Mouse (Mus musculus): ENCODE results near the gene Ms4a6b. TPM values are rescaled to one million over a fixed set of nuclear protein-coding genes. Genes with fewer than 3 reads are reported as not detected.
"Not testable (repeated sequence)": the region's sequence is repeated elsewhere in the genome, so short reads cannot be mapped to it uniquely, and the experiment has no call there.

Ms4a6b gene
- 38.0 and 44.1 TPM in 2 replicates for polyA plus RNA-seq (2015; fragmentation: Nextera tagmentation; extraction: Ambion mirVana)

GRCm38 (mm10) chr19:11516246-11516645, at the start of gene Ms4a6b:
Ms4a6b (plus strand) TSS chr19:11516512.
- peak; percentile 19 for DNase-seq (ENCODE audit: low spot score)

DNA sequence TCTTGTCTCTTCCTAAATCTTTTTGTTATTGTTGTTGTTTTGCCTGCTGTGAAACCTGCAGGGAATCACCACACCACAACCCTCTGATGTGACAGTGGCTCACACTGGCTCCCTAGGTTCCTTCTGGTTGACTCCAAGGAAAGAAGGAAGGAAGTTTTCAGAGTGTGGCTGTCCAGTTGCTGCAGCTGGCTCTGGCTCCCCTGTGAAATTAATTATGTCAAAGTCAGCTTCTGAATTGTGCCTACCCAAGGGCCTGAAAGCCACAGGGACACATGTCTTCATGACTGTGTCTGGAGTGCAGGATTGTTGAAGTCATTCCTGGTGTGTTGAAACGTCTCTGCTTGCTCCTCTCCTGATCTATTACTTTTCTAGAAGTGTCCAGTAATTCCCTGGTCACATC, 48.0 kb upstream of the Ms4a6b start:
- not testable (repeated sequence) for DNase-seq (ENCODE audit: low spot score)

DNA sequence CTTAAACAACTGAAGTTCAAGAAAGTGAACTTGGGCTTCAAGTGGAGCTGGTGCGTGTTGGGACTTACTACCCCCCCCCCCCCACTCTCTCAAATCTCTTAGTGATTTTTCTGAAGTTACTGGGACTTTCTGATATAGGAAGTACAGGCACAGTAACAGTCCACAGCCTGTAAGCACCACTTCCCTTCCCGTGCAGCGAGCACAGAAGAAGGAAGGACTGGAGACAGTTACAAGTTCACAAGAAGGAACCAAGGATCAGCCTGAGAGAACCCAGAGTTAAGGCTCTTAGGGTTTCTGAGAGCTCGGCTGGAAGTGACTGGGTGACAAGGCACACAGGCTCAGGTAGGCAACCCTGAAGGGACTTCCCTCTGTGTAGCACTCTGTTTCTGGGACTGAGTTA, 47.1 kb upstream of the Ms4a6b start, which contains the start of gene Ms4a6c:
Ms4a6c (plus strand) TSS at position 152 of the 400 bp plus-strand sequence.
- DNase-seq (ENCODE audit: low spot score): not testable (repeated sequence)

DNA sequence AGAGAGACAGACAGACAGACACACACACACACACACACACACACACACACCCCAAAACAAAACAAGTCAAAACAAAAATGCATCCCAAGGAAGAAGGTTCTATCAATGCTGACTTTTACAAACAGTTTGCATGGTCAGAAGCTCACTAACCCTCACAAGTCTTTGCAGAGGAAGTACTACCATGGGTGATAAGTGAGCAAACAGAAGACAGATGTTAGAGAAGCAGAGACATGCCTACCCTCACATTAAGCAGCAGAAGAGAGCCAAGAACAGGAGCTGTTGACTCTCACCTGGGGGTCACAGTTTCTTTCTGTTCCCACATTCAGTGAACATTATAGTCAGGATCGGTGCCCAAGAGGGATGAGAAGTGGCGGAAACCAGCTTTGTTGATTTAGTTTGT, 36.6 kb upstream of the Ms4a6b start:
- DNase-seq (ENCODE audit: low spot score): no peak

GRCm38 (mm10) chr19:11482684-11483083, 33.6 kb upstream of the Ms4a6b start:
- no peak for DNase-seq (ENCODE audit: low spot score)

DNA sequence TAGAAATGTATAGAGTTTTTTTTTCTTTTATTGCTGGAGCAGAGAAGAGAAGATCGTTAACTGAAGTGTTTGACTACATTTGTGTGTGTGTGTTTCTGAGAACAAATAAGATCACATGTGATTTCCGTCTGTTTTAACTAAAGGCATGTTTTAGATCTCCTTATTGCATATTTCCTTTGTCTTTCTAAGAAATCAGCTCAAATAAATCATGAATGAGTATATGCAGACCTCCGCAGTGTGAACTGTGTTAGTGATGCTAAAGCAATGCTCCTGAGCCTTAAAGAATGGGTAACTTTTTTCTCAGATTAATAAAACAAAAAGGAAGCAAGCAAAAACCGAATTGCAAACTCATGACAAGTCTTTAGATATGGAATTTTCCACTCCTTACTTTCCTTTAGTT, 32.4 kb upstream of the Ms4a6b start:
- no peak for DNase-seq (ENCODE audit: low spot score)

- DNase-seq (ENCODE audit: low spot score): peak; percentile 50
Observed at GRCm38 (mm10) chr19:11484388-11484787, 31.9 kb upstream of the Ms4a6b start.

DNA sequence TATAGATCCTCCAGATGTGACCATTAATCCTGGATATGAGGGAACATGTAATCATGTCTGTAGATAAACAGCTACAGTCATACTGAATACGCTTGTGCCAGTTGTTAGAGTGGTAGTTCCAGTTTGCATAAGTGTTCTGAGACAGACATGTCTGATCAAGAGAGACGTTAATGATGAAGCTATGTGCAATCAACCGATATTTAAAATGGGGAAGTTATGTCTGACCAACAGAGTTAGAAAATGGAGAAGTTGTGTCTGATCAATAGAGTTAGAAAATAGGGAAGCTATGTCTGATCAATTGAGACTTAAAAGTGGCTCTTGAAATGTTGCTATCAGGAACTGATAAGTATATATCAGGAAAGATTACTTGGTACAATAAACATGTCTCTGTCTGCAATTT, 31.0 kb upstream of the Ms4a6b start:
- DNase-seq (ENCODE audit: low spot score): no peak

DNA sequence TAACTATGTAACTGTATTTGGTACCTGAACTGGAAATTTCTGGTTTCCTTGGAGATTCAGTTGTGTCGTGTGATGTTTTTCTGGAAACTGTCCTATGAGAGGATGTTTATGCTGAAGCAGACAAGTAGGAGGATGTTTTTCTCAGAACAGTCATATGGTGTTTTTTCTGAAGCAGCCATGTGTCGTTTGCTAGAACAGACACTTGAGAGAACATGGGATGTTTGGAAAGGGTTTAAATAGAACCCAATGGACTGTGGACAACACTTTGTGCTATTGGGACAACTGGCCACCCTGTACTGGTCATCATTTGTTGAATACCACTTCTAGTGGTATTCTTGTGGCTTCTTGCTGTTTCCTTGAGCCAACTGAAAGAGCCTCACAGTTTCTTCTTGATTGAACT, 30.6 kb upstream of the Ms4a6b start, which contains the start of gene Gm8369:
Gm8369 (plus strand) TSS at position 193 of the 400 bp plus-strand sequence.
- DNase-seq (ENCODE audit: low spot score): no peak

- no peak for DNase-seq (ENCODE audit: low spot score)
Observed at GRCm38 (mm10) chr19:11486599-11486998, 29.7 kb upstream of the Ms4a6b start.

DNA sequence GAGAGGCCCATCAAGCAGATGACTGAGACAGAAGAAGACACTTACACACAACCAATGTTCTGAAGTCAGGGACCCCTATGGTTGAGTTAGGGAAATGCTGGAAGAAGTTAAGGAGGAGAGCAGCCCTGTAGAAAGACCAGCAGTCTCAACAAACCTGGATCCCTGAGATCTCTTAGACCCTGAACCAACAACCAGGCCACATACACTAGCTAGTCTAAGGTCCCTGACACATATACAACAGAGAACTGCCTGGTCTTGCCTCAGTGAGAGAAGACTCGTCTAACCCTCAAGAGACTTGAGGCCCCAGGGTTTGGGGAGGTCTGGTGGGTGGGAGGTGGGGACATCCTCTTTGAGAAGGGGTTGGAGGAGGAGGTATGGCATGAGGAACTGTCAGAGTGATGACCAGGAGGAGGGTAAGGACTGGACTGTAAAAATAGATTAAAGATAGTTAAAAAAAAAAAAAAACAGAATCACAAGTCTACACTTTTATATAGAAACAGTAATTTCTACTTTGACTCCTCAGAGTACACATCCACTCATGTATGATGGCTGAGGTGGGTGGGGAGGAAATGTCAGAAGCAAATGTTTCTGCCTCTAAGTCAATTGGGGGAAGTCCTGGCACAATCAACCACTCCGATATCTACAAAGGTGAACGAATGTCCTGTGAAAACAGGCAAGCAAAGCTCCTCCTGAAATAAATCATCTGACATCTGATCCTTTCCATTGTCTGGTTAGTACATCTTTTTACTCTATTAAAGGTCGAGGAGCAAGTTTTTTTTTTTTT, 24.7 kb upstream of the Ms4a6b start:
- DNase-seq (ENCODE audit: low spot score): no peak

GRCm38 (mm10) chr19:11492671-11493070, 23.6 kb upstream of the Ms4a6b start:
- DNase-seq (ENCODE audit: low spot score): no peak

DNA sequence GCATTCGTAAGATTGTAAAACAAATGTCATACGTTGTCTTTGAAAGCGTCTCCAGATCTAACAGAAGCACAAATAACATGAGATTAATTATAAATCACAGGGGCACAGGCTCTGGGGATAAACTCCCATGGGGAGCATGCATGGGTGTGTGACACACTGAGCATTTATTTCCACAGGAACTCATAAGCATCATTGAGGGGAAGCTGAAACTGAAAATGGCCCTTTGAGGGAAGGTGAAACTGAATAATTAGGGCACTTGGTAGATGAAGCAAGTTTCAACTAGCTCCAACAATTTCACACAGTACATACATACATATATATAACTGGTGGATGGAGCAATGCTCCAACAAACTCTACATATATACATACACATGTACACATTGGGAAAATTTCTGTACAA, 21.8 kb upstream of the Ms4a6b start:
- no peak for DNase-seq (ENCODE audit: low spot score)

DNA sequence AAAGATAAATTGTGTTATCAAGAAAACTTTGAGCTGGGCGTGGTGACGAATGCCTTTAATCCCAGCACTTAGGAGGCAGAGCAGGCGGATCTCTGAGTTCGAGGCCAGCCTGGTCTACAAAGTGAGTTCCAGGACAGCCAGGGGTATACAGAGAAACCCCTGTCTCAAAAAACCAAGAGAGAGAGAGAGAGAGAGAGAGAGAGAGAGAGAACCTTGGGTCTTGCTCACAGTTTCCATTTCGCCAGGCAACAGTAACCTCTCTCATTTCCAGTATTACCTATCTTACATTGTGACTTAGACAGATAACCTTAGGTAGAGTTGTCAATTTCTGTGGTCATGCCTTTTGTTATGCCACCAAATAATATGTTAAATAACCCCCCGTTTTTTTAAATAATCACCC, 20.0 kb upstream of the Ms4a6b start:
- DNase-seq (ENCODE audit: low spot score): no peak

- DNase-seq (ENCODE audit: low spot score): not testable (repeated sequence)
Observed at GRCm38 (mm10) chr19:11497300-11497699, 19.0 kb upstream of the Ms4a6b start.

- no peak for DNase-seq (ENCODE audit: low spot score)
Observed at GRCm38 (mm10) chr19:11500796-11501195, 15.5 kb upstream of the Ms4a6b start.

- no peak for DNase-seq (ENCODE audit: low spot score)
Observed at GRCm38 (mm10) chr19:11501326-11501725, 15.0 kb upstream of the Ms4a6b start.

DNA sequence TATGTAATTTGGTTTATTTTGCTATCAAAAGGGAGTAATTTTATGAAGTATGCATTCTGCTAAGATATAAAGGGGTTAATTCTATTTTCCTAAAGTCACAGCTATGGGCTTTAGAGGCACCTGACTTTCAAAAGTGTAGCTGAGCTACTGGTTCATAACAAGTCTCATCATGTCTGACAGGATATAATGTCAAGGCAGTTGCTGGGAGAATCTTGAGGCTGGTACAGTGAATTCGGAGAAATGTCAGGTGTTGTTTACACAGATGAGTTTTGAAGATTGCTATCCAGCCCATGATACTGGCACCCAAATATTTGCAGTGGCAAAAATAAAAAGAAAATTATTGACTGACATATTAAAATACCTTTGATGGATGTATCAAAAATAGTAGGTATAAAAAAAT, 11.5 kb upstream of the Ms4a6b start:
- peak; percentile 38 for DNase-seq (ENCODE audit: low spot score)

GRCm38 (mm10) chr19:11513458-11513857, 2.9 kb upstream of the Ms4a6b start:
- peak; percentile 18 for DNase-seq (ENCODE audit: low spot score)

DNA sequence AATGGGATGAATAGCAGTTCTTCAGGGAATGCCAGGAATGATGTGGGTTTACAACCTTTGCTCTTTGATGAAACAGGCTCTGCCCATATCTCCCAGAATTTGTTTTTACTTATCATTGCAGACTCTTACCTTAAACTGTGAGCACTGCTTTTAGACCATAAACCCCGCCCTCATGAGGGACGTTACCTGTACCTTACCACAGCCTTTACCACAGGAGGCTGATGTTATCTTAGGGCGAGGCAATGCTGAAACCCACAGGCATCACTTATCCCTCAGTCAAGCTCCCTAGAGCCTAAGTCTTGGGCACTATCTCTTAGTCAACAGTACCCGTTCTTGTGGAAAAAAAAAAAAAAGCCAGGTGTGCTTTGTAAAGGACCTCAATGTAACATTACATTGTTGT, 533 bp downstream of the Ms4a6b start:
- DNase-seq (ENCODE audit: low spot score): peak; percentile 42

- not testable (repeated sequence) for DNase-seq (ENCODE audit: low spot score)
Observed at GRCm38 (mm10) chr19:11517373-11517772, 1.1 kb downstream of the Ms4a6b start.

GRCm38 (mm10) chr19:11518356-11518755, 2.0 kb downstream of the Ms4a6b start:
- DNase-seq (ENCODE audit: low spot score): peak; percentile 48

GRCm38 (mm10) chr19:11520146-11520545, 3.8 kb downstream of the Ms4a6b start:
- no peak for DNase-seq (ENCODE audit: low spot score)

All from thymus, postnatal 0 days (tissue).